Mouse (Mus musculus): ENCODE data around the gene Gcm1.

The Gcm1 gene

GRCm38 (mm10) chr9:78103965-78104560 lies 52.3 kb downstream of the Gcm1 start:
- DNase-seq: no peak

DNA sequence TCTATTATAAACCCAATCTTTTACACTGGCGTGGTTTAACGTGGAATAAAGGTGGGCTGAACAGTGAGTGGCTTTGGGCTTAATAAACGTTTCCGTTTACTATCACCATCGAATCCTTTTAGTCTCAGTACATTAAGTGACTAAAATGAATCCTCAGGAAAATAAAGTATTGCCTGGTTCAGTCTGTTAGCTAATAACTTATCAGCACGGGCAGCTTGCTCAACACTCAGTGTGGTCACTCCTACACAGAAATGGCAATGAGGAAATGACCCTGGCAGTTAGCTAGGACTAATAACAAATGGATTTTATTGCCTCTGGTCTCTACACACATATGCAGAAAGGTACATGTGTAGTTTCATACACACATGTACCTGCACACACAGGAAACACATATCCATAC lies 53.2 kb downstream of the Gcm1 start:
- no peak for DNase-seq

- DNase-seq: no peak
These were observed 53.8 kb downstream of the Gcm1 start for GRCm38 (mm10) chr9:78105501-78105932.

DNA sequence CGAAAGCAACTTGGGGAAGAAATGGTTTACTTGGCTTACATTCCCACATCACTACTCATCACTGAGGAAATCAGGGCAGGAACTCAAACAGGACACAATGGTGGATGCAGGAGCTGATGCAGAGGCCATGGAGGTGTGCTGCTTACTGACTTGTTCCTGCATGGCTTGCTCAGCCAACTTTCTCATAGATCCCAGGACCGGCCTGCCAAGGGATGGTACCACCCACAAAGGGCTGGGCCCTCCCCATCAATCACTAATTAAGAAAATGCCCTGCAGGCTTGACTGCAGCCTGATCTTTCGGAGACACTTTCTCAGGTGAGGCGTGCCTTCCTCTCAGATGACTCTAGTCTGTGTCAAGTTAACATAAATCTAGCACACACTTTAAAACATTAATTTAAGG lies 55.1 kb downstream of the Gcm1 start:
- DNase-seq: no peak

GRCm38 (mm10) chr9:78107582-78107911 lies 55.8 kb downstream of the Gcm1 start:
- no peak for DNase-seq

- DNase-seq: peak; percentile 73 to 77
These were observed 56.4 kb downstream of the Gcm1 start for GRCm38 (mm10) chr9:78107912-78108795.

GRCm38 (mm10) chr9:78108796-78109239 lies 57.1 kb downstream of the Gcm1 start, which contains the start of the genes Fbxo9 and Ick:
Fbxo9 (minus strand) TSS chr9:78109065.
Ick (plus strand) TSS chr9:78109192.
- peak; percentile 73 to 90 for DNase-seq

DNA sequence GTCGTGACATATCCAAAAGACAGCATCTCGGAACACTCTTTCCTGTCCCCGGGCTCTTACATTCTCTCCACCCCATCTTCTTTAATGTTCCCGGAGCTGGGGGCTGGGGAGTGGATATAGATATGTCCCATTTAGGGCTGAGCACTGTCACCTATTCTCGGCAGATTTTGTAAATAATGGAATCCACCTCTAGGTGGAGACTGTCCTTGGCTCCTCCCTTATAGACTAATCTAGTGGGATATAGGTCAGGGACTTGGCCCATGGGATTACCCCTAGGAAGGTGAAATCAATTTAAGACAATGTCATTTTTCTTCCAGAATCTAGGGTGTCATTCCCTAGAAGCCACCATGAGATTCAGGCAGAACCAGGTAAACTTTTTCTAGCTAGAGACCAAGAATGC lies 57.9 kb downstream of the Gcm1 start:
- no peak for DNase-seq

- DNase-seq: no peak
These were observed 59.7 kb downstream of the Gcm1 start for GRCm38 (mm10) chr9:78111456-78111855.

DNA sequence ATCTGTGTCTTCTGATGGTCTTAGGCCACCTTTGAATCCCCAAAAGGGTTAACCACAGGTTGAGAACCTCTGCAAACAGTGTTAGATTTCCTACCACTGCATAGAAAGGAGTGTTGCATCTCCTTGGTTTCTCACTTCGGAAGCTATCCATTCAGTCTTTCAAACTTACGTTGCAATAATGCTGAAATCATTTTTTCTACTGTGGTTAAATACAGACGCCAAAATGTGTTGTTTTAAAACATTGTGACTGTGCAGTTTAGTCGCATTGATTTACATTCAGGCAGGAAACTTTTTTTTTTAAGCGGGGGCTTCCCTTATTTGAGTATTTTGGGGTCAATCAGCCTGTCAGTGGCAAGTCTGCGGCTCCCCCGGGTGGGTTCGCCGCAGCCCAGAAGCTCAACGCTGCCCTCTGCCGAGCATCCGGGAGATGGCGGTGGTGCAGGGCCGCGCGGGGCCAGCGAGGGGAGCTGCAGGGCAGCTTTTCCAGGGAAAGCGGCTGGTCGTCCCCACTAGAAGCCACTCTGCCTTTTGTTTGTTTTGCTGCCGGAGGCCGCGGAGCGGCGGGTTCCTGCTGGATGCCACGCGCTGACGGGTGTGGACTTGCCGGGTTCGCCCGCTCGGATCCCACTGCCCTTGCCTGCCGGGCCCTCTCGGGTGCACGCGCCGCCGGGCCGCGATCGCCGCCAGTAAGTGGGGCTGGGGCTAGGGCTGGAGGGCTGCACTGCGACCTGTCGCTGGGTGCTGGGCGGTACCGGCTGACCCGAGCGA lies 61.2 kb downstream of the Gcm1 start:
- DNase-seq: peak; percentile 82 to 83

DNA sequence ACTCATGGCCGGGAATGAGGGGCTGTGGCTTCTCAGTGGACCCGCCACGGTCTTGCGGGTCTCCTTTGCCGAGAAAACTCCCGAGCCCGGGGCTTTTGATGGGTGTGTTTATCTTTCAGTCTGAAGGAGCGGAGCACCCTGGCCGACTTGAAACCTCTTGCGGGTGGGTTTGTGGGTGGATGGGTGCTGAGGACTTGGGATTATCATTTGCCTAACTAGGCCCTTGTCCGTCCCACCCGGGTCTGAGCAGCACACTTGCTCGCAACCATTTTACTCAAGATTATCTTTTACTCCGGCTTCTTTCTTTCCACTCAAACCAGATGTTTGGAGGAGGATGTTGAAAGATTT lies 61.8 kb downstream of the Gcm1 start:
- DNase-seq: no peak
